Mouse (Mus musculus) G1E (cell line): ENCODE measurements around the gene Dffb. TPM values are rescaled to one million over a fixed set of nuclear protein-coding genes. Genes with fewer than 3 reads are reported as not detected.

Experiments
- ATAC-seq: 2 replicates; pipeline ENCODE4 v1.8.0; 2016; ENCODE audit warnings: mild to moderate bottlenecking; ENCODE audit not compliant: insufficient number of reproducible peaks, poor library complexity, low FRiP score, severe bottlenecking; ENCODE audit errors: extremely low read depth
- DNase-seq: peaks from one replicate; pipeline ENCODE4 v3.0.0; 2012; ENCODE audit warnings: low spot score
- H3K27me3 ChIP-seq: 2 replicates; pipeline ENCODE4 v1.6.1; 2012; ENCODE audit warnings: mild to moderate bottlenecking, low read length, inconsistent platforms; ENCODE audit not compliant: insufficient read depth
- H3K36me3 ChIP-seq: replicated peaks from 2 replicates; pipeline ENCODE3; 2012; ENCODE audit warnings: mild to moderate bottlenecking, inconsistent platforms
- H3K4me1 ChIP-seq: 2 replicates; pipeline ENCODE4 v1.6.1; 2012; ENCODE audit warnings: low read depth, low read length, inconsistent platforms, mixed read lengths; ENCODE audit not compliant: insufficient read depth
- H3K4me3 ChIP-seq: 2 replicates; pipeline ENCODE4 v1.5.1; 2012; ENCODE audit warnings: low read depth, mild to moderate bottlenecking, inconsistent platforms, low read length, moderate library complexity, mixed read lengths
- H3K9me3 ChIP-seq: replicated peaks from 2 replicates; pipeline ENCODE4 v1.6.1; 2012; ENCODE audit warnings: inconsistent platforms
- CTCF ChIP-seq: IDR thresholded peaks from 2 replicates; pipeline ENCODE4 v1.5.1; 2012; ENCODE audit warnings: low read depth, low read length, inconsistent platforms, mixed read lengths
- GATA1 ChIP-seq: IDR thresholded peaks from 2 replicates; pipeline ENCODE4 v1.6.1; 2012; ENCODE audit warnings: borderline replicate concordance, low read length, inconsistent platforms, mixed read lengths
- GATA2 ChIP-seq: IDR thresholded peaks from 2 replicates; pipeline ENCODE4 v1.6.1; 2012; ENCODE audit warnings: low read depth, low read length, inconsistent platforms, borderline replicate concordance
- POLR2AphosphoS5 ChIP-seq: IDR thresholded peaks from 2 replicates; pipeline ENCODE4 v1.6.1; 2012; ENCODE audit warnings: low read depth, low read length, inconsistent platforms; ENCODE audit not compliant: insufficient replicate concordance
- TAL1 ChIP-seq: conservative IDR thresholded peaks from 2 replicates; pipeline ENCODE4 v1.6.1; 2012; ENCODE audit warnings: low read depth, low read length, inconsistent platforms, mixed read lengths
- polyA plus RNA-seq: library from polyadenylated mRNA; stranded (reverse); fragments of >175 nt; gene quantifications from 2 replicates; pipeline ENCODE4 v1.2.3, GENCODE M21; 2012
- total RNA-seq, 2 experiments: library from RNA; stranded (forward) in 1 of 2; stranded (reverse) in 1 of 2; fragments of 200-1000 nt in 1 of 2; fragments of >200 nt in 1 of 2; fragmentation: Nextera tagmentation in 1 of 2; gene quantifications; 2 replicates each; pipeline ENCODE4 v1.2.3; 2014 to 2017

Dffb gene
- total and polyA plus RNA-seq, 3 experiments = 11.0 to 20.5 (median 13.4) TPM

DNA sequence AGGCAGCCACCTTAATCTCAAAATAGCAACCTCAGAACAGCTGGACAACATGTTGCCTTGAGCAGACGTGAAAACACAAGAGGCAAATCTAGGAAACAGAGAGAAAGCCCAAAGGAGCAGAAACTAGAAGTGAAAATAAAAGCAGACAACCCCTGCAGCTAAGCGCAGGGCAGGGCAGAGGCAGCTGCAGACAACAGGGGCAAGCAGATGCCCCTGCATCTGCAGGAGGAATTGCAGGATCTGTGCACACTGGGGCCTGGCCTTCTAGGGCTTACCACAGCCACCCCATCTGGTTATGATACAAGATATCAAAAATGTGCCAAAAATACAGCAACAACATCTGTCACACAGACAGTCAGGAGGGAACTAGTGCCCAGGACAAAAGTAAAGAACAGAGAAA, 7.4 kb downstream of the Dffb start:
- Histone ChIP-seq H3K4me1 (0 out of 2 replicates have a peak, but pooled peaks cover under 1% of the 10 kb centered on the region), H3K9me3 (no peaks in the 10 kb centered on the region), H3K27me3 (no peaks in the 10 kb centered on the region), H3K36me3 (peaks cover 99% of the 10 kb centered on the region), H3K4me3 (no peak overlapping the region)
- TF ChIP-seq CTCF = no peak
- TF ChIP-seq GATA2 = no peak
- TF ChIP-seq POLR2AphosphoS5 = no peak
- TF ChIP-seq GATA1 = no peak
- TF ChIP-seq TAL1 = no peak
- DNase-seq (no peak), ATAC-seq (no peak)

DNA sequence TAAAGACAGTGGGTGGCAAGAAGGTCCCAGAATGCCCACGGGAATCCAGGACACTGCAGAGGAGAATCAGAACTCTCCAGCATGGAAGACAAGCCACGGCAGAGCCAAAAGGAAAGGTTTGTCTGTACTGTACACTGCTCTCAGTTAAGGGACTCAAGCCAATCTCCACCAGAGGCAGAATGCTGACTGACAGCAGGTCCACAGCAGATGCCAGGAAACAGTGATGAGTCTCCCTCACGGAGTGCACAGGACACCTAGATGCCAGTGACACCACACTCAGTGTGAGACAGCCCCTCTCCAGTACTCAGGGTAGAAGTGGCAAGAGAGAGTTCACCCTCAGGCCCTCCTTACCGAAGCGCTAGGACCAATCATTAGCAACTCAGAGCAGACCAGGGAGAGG, 8.3 kb downstream of the Dffb start:
- Histone ChIP-seq H3K27me3 (no peaks in the 10 kb centered on the region), H3K4me3 (no peak overlapping the region), H3K4me1 (peaks cover 8% of the 10 kb centered on the region; the same call in 1 of the 2 replicates), H3K9me3 (no peaks in the 10 kb centered on the region), H3K36me3 (peaks cover 99% of the 10 kb centered on the region)
- DNase-seq (no peak), ATAC-seq (no peak)
- TF ChIP-seq CTCF (no peak), POLR2AphosphoS5 (no peak), GATA2 (no peak), TAL1 (no peak), GATA1 (no peak)

DNA sequence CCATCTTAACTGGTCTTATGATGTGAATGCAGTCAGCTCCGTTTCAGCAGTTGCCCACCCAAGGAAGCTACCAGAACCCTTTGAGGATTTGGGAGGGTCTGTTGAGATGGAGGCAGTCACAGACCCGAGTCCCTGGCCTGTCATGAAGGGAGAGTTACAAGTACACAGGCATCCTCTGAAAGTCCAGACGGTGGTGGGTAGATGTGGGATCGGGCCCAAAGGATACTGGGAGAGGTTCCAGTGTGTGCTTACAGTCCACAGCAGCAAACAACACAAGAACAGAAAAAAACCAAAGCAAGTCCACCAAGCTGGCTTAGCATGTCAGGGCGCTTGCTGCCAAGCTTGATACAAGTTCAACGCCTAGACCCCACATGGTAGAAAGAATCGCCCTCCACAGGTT, 12.3 kb downstream of the Dffb start:
- Histone ChIP-seq H3K4me3 (no peak overlapping the region), H3K9me3 (no peaks in the 10 kb centered on the region), H3K36me3 (peaks cover 90% of the 10 kb centered on the region), H3K4me1 (peaks cover 33% of the 10 kb centered on the region), H3K27me3 (no peaks in the 10 kb centered on the region)
- TF ChIP-seq GATA1 (no peak), TAL1 (no peak), POLR2AphosphoS5 (no peak), GATA2 (no peak), CTCF (no peak)
- no peak for DNase-seq
- no peak for ATAC-seq

GRCm38 (mm10) chr4:153957444-153958250, 17.3 kb downstream of the Dffb start:
- H3K4me1 ChIP-seq = peaks cover 72% of the 10 kb centered on the region
- H3K36me3 ChIP-seq = peaks cover 40% of the 10 kb centered on the region
- no peaks in the 10 kb centered on the region for H3K27me3 ChIP-seq
- TF ChIP-seq GATA1 (no peak), CTCF (no peak), POLR2AphosphoS5 (no peak; the same call in 1 of the 2 replicates), GATA2 (no peak), TAL1 (no peak)
- ATAC-seq = peak; percentile 28
- no peaks in the 10 kb centered on the region for H3K9me3 ChIP-seq
- peak overlapping the region; percentile 92 for H3K4me3 ChIP-seq
- peak; percentile 34 for DNase-seq

DNA sequence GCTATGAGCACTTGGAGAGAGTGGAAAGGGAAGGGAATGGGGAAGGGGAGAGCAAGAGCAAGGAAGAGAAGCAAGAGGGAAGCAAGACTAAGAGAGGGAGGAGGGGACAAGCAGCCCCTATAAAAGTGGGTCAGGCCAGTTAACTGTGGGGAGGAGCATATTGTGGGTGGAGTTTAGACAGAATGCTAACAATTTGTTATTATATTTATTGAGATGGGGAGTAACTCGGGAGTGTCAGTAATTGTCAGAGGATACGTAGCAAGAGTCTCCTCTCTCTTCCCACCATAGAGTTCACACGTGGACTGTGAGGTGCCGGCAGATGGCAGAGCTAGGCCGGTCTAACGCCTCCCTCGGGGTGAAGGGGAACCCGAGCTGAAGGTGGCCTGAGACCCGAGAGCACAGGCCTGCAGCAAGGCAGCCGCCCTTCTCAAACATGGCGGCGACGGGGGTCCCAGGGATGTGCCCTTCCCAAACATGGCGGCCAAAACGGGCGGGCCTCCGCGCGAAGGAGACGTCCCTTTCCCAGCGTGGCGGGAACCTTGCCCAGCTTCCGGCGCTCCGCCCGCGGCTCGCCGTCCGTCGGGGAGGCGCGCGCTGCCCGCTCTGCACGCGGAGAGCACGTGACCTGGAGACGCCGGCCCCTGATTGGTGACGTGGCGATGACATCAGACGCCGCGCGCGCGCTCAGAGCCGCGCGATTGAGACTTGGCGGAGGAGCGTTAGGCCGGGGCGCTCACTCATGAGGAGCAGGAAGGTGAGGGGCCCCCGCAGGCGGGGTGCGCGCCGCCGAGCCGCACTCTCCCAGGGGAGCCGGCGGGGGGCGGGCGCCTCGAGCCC, 18.1 kb downstream of the Dffb start, which contains the start of gene A430005L14Rik:
A430005L14Rik (plus strand) TSS at position 669 of the 837 bp plus-strand sequence.
- Histone ChIP-seq H3K27me3 (no peaks in the 10 kb centered on the region), H3K9me3 (no peaks in the 10 kb centered on the region), H3K4me1 (peaks cover 72% of the 10 kb centered on the region), H3K4me3 (peak within 1 kb of the TSS; percentile 92), H3K36me3 (peaks cover 32% of the 10 kb centered on the region)
- DNase-seq (peak; percentile 76), ATAC-seq (peak; percentile 70)
- no peak; the same call in 1 of the 2 replicates for TF ChIP-seq POLR2AphosphoS5
- no peak for TF ChIP-seq GATA1
- TF ChIP-seq CTCF = no peak
- TF ChIP-seq GATA2 = no peak
- TF ChIP-seq TAL1 = no peak
